Mouse (Mus musculus): ENCODE measurements around the gene Olfr1502.
"Not testable (repeated sequence)": the region's sequence is repeated elsewhere in the genome, so short reads cannot be mapped to it uniquely, and the experiment has no call there.

Olfr1502 gene

DNA sequence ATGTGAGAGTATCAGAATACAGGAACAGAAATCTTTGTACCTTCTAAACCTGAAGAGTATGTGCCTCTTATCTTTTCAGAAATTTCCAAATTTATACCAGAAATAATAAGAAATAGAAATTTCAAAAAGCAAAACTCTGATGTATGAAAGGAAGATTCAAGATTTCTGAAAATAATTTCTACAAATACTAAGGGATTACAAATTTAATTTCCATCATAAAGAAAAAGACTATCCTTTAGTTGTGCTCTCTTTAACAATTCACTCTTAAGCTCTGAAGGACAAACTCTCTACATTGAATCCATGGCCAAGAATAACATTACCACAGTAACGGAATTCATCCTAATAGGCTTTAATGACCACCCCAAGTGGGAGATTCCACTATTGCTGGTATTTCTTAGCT lies at the start of gene Olfr1502:
Gene Olfr1502, plus strand, starts transcription at position 301 of the 400 bp plus-strand sequence.
- no peak for DNase-seq (ENCODE audit: low read depth, low spot score)

GRCm38 (mm10) chr19:13812823-13813222 lies 48.8 kb upstream of the Olfr1502 start:
- peak; percentile 2 for DNase-seq (ENCODE audit: low read depth, low spot score)

DNA sequence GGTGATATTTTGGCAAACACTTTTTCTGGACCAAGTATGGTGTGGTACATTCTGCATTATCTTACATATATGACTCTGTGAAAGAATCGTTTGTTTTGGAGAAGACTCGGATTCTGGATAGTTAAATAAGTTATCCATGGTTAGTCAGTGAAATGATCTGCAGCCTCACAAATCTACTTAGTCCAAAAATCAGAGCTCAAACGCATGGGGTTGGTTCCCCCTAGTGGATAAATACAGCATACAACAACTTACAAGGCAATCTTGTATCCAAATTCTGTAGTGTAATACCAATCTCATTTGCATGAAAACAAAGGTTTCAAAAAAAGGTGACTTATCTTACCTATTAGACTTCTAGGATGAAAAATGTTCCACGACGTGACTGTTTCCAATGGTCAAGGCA lies 42.8 kb upstream of the Olfr1502 start:
- peak; percentile 14 for DNase-seq (ENCODE audit: low read depth, low spot score)

DNA sequence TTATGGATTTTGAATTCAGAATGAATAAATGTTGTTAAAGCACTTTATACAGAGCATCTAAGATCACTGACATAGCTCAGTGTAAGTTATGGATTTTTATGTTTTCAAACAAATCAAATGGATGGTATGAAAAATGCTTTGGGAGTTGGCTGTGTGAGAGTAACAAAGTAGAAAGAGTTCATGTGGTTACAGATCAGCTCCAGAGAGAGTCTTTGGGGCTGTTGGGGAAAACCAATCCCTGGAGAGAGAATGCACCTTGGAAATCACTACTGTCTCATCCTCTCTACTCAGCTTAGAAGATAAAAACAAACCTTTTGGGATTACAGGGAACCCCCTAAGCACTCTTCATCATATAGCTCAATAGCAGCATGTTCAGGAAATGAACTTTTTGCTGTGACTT lies 42.2 kb upstream of the Olfr1502 start, which contains the start of gene Olfr1499:
Gene Olfr1499, minus strand, starts transcription at position 101 of the 400 bp plus-strand sequence.
- DNase-seq (ENCODE audit: low read depth, low spot score): no peak

DNA sequence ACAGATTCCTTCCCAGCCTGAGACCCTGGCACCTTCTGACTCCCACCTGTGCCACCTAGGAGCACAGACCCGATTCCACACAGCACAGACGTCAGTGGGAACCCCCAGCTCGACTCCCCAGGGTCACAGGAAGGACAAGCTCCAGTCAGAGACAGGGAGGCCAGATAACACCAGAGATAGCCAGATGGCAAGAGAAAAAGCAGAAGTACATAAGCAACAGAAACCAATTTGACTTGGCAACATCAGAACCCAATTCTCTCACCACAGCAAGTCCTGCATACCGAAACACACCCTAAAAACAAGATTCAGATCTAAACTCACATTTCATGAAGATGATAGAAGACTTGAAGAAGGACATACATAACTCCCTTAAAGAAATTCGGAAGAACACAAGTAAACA lies 40.7 kb upstream of the Olfr1502 start:
- DNase-seq (ENCODE audit: low read depth, low spot score): no peak

DNA sequence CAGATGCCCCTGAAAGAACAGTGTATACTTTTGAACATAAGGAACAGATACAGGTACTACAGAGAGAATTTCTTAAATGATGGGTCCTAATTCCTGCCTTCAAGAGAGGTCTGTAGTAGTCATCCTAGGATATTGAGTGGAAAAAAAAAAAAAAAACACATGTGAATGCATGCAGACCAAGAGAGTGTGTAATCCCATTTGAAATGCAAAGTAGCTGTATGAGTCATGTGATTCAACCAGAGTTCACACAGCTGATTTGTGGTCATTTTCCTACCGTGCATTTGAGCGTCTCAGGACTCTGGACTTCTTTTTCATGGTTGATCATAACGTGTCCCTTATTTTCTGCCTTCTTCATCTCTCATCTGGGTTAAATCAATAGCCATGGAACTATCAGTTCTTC lies 33.1 kb upstream of the Olfr1502 start:
- DNase-seq (ENCODE audit: low read depth, low spot score): no peak

DNA sequence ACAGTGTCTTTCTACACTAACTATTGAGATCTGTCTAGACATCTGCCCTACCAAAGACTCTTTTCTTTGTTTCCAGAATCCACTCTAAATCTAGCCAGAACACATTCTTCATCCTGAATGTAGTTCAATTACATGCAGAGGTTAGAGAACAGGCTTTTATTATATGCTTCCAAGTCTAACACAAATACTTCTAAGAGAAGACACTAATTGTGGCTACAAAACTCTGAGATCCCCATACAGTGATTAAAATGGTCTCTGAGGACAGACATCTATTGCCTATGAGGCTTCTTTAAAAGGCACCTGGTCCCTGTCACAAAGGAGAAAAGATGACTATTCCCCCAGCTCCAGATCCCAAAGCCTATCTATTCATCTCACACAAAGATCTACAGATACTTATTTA lies 31.2 kb upstream of the Olfr1502 start, which contains the start of gene Olfr1500:
Gene Olfr1500, minus strand, starts transcription at position 101 of the 400 bp plus-strand sequence.
- DNase-seq (ENCODE audit: low read depth, low spot score): no peak

DNA sequence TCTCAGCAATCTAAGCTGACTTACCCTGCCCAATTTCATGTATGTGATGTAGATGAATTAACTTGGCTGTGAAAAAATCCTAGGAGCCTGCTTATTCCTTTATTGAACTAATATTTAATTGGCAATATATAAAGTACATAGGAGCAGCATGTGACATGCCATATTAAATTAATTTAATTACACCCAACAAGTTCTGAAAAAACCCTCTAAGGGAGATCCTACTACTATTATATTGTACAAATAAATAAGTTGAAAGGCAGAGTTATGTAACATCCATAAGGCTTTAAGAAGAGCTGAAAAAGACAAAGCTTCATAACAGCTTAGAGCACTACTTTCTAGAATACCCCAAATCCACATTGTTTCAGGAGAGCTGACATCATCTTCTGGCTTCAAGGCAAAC lies 11.0 kb upstream of the Olfr1502 start, which contains the start of gene Olfr1501:
Gene Olfr1501, minus strand, starts transcription at position 101 of the 400 bp plus-strand sequence.
- DNase-seq (ENCODE audit: low read depth, low spot score): not testable (repeated sequence)

- DNase-seq (ENCODE audit: low read depth, low spot score): no peak
These were observed 36.2 kb downstream of the Olfr1502 start, which contains the start of gene Olfr1504 for GRCm38 (mm10) chr19:13897828-13898227. Gene Olfr1504, minus strand, starts transcription at chr19:13897928.

Measured in forelimb bud, embryonic 11.5 days (tissue).